Mouse (Mus musculus): ENCODE measurements around the gene Pcbp1. TPM values are rescaled to one million over a fixed set of nuclear protein-coding genes. Genes with fewer than 3 reads are reported as not detected.
A peak's percentile ranks its signal among the peaks of the same experiment; 100 is the strongest.

Pcbp1 gene
- polyA plus RNA-seq, 1 experiment: 314 TPM

DNA sequence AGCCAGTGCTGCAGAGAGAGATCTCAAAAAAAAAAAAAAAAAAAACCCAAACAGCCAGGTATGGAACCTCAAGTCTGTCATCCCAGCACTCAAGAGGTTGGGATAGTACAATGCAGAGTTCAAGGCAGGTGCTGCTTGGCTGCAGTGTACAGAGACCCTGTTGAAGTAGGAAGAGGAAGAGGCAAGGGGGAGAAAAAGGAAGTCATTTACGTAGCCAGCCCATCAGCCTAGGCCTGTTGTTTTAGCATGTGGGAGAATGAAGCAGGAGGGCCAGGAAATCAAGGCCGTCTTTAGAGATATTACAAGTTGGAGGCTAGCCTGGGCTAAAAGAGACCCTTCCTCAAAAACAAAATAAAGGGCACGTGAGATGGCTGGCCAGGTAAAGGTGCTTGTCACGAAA lies 22.6 kb downstream of the Pcbp1 start:
- H3K4me3 ChIP-seq (ENCODE audit: low read depth, low read length): no peak overlapping the region
- 85% methylated on average over 4 of the region's 4 CpGs for WGBS
- H3K27ac ChIP-seq (ENCODE audit: insufficient read depth, low read depth, low read length): no peak overlapping the region
- H3K36me3 ChIP-seq (ENCODE audit: control insufficient read depth, insufficient read depth, low read length): no peaks in the 10 kb centered on the region
- no peak for TF ChIP-seq POLR2A (IDR thresholded peaks at IDR 0.05; ENCODE audit: low read depth, low read length)
- no peak for TF ChIP-seq CTCF (IDR thresholded peaks at IDR 0.05; ENCODE audit: extremely low read depth, insufficient read length, insufficient replicate concordance, low read depth, low read length)
- no peaks in the 10 kb centered on the region for H3K27me3 ChIP-seq (ENCODE audit: control insufficient read depth, insufficient read depth, low read length)
- peaks cover 16% of the 10 kb centered on the region; the same call in 1 of the 2 replicates for H3K4me1 ChIP-seq (ENCODE audit: control insufficient read depth, insufficient read depth, insufficient read length, low read length)

DNA sequence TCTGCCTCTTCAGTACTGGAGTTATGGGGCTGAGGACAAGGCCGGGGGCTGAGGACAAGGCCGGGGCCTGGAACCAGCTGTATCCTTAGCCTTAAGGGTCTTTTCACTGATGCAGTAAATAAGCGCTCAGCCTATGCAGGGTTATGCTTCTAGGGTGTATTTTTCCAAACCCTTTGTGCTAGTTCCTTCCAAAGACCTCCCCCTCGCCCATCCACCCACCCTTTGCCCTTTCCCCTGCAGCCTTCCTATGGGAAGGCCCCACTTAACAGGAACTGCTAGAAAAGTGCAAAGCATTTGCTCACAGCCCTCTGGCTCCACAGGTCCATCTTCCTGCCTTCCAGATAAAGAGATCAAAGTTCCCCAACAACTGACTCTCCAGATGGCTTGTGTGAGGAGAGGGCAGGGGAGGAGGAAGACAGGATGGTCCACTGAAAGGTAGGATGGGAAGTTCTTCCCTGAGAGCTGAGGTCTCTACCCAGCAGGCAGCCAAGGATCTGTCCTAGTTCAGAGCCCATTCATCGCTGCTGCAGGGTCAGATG lies 26.5 kb downstream of the Pcbp1 start:
- Histone ChIP-seq H3K4me1 (ENCODE audit: control insufficient read depth, insufficient read depth, insufficient read length, low read length) (peaks cover 36% of the 10 kb centered on the region; the same call in 1 of the 2 replicates), H3K27ac (ENCODE audit: insufficient read depth, low read depth, low read length) (peak overlapping the region; percentile 84), H3K27me3 (ENCODE audit: control insufficient read depth, insufficient read depth, low read length) (no peaks in the 10 kb centered on the region), H3K36me3 (ENCODE audit: control insufficient read depth, insufficient read depth, low read length) (no peaks in the 10 kb centered on the region), H3K4me3 (ENCODE audit: low read depth, low read length) (peak overlapping the region; percentile 32)
- 0 out of 2 replicates have a peak, but pooled peaks have one; percentile 22 for TF ChIP-seq POLR2A (IDR thresholded peaks at IDR 0.05; ENCODE audit: low read depth, low read length)
- TF ChIP-seq CTCF (IDR thresholded peaks at IDR 0.05; ENCODE audit: extremely low read depth, insufficient read length, insufficient replicate concordance, low read depth, low read length): 0 out of 2 replicates have a peak, but pooled peaks have one; percentile 16
- 23% methylated on average over 5 of the region's 5 CpGs for WGBS

DNA sequence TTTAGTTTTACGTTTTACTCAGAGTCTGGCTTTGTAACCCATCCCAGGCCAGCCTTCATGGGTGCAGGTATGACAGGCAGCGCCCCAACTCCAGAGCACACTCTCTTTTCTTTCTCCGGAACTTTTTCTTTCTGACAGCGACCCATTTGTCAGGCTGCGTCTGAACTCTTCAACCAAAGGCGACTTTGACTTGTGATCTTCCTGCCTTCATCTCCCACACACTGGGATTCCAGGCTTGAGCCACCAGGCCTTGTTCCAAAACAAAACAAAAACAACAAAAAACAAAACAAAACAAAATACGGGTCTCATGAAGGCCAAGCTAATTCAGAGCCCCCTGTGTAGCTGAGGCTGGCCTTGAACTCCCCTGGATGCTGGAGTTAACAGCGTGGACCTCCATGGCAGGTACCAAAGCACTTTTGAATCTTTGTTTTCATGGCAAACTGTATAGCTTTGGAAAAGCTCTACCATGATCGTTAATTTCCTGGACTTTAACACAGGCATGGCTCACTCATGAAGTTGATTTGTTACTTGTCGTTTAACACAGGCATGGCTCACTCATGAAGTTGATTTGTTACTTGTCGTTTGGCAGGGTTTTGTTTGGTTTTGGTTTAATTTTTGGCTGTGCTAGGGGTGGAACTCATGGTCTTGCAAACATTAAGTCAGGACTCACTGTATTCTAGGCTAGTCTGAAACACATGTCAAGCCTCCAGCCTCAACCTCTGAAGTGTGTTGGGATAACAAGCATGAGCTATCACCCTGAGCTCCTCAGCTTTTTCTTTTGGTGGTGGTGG lies 28.0 kb downstream of the Pcbp1 start:
- peaks cover 36% of the 10 kb centered on the region; the same call in 1 of the 2 replicates for H3K4me1 ChIP-seq (ENCODE audit: control insufficient read depth, insufficient read depth, insufficient read length, low read length)
- 38% methylated on average over 11 of the region's 11 CpGs for WGBS
- peak overlapping the region; percentile 38; the same call in 1 of the 2 replicates for H3K27ac ChIP-seq (ENCODE audit: insufficient read depth, low read depth, low read length)
- peak overlapping the region; percentile 18; the same call in 1 of the 2 replicates for H3K4me3 ChIP-seq (ENCODE audit: low read depth, low read length)
- H3K36me3 ChIP-seq (ENCODE audit: control insufficient read depth, insufficient read depth, low read length): no peaks in the 10 kb centered on the region
- TF ChIP-seq POLR2A (IDR thresholded peaks at IDR 0.05; ENCODE audit: low read depth, low read length) (no peak), CTCF (IDR thresholded peaks at IDR 0.05; ENCODE audit: extremely low read depth, insufficient read length, insufficient replicate concordance, low read depth, low read length) (no peak)
- no peaks in the 10 kb centered on the region for H3K27me3 ChIP-seq (ENCODE audit: control insufficient read depth, insufficient read depth, low read length)

DNA sequence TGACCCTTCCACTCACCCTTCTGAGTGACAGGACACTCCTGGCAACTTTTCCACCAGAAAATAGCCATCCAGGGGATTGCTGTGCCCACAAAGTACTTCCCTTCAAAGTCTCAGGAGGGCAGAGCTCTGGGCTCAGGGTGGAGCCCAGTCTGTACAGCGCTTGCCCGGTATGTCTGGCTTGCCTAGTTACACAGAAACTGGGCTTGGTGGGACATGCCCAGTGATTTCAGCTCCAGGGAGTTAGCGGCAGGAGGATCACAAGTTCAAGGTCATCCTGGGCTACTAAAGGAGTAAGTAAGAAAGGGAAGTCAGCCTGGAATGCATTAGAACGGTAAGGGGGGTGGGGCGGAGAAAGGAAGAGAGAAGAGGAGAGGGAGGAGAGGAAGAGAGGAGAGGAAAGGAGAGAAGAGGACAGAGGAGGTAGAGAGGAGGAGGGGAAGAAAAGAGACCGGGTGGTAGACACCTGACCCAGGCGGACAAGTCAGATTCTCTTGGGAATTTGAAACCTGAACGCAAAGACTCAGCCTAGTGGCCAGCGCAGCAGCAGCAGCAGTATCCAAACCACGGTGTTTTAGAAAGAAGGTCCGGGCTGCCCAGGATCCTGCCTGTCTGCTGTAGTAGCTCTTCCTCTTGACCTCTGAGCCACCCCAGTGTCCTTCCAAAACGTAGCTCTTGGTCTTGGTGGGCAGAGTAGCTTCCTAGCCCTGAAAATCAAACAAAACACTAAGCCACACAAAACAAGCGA lies 28.9 kb downstream of the Pcbp1 start:
- peak overlapping the region; percentile 48 for H3K4me3 ChIP-seq (ENCODE audit: low read depth, low read length)
- peaks cover 36% of the 10 kb centered on the region; the same call in 1 of the 2 replicates for H3K4me1 ChIP-seq (ENCODE audit: control insufficient read depth, insufficient read depth, insufficient read length, low read length)
- TF ChIP-seq POLR2A (IDR thresholded peaks at IDR 0.05; ENCODE audit: low read depth, low read length) (no peak), CTCF (IDR thresholded peaks at IDR 0.05; ENCODE audit: extremely low read depth, insufficient read length, insufficient replicate concordance, low read depth, low read length) (peak; percentile 19; the same call in 1 of the 2 replicates)
- 5% methylated on average over 13 of the region's 13 CpGs for WGBS
- no peaks in the 10 kb centered on the region for H3K27me3 ChIP-seq (ENCODE audit: control insufficient read depth, insufficient read depth, low read length)
- H3K36me3 ChIP-seq (ENCODE audit: control insufficient read depth, insufficient read depth, low read length): no peaks in the 10 kb centered on the region
- peak overlapping the region; percentile 79 for H3K27ac ChIP-seq (ENCODE audit: insufficient read depth, low read depth, low read length)

DNA sequence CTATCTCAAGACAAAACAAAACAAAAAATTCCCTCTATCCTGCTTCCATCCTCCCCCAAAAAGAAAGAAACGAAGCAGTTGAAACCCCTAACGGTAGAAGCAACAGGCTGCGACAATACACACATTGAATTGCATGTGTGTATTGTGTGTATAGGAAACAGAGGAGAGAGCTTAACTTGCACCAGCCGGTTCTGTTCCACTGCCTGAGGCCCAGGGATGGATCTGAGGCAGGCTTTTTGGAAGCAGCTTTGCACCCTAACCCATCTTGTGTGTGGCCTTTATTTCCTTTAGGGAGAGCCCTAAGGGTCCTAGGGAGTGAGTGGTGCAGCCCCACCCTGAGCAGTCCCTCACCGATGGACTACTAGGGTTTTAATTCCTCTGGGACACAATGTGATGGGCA lies 29.5 kb downstream of the Pcbp1 start:
- peaks cover 36% of the 10 kb centered on the region; the same call in 1 of the 2 replicates for H3K4me1 ChIP-seq (ENCODE audit: control insufficient read depth, insufficient read depth, insufficient read length, low read length)
- H3K4me3 ChIP-seq (ENCODE audit: low read depth, low read length): peak overlapping the region; percentile 48
- TF ChIP-seq CTCF (IDR thresholded peaks at IDR 0.05; ENCODE audit: extremely low read depth, insufficient read length, insufficient replicate concordance, low read depth, low read length) (no peak), POLR2A (IDR thresholded peaks at IDR 0.05; ENCODE audit: low read depth, low read length) (no peak)
- 51% methylated on average over 5 of the region's 5 CpGs for WGBS
- H3K27me3 ChIP-seq (ENCODE audit: control insufficient read depth, insufficient read depth, low read length): no peaks in the 10 kb centered on the region
- peak overlapping the region; percentile 79 for H3K27ac ChIP-seq (ENCODE audit: insufficient read depth, low read depth, low read length)
- H3K36me3 ChIP-seq (ENCODE audit: control insufficient read depth, insufficient read depth, low read length): no peaks in the 10 kb centered on the region

DNA sequence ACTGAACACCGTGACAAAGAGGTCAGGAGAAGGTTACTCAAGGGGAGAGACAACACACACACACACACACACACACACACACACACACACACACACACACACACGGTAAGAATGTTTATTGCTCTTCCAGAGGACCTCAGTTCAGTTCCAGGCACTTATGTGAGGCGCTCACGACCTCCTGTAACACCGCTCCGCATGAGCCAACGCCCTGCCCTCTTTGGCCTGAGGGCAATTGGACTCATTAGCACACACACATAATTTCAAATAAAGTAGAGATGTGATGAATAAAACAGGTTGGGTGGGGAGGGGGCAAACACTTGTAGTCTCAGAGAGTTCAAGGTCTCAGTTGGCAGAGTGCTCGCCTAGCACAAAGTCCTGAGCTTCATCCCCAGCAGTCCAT lies 30.0 kb downstream of the Pcbp1 start:
- Histone ChIP-seq H3K36me3 (ENCODE audit: control insufficient read depth, insufficient read depth, low read length) (no peaks in the 10 kb centered on the region), H3K4me3 (ENCODE audit: low read depth, low read length) (no peak overlapping the region), H3K4me1 (ENCODE audit: control insufficient read depth, insufficient read depth, insufficient read length, low read length) (peaks cover 36% of the 10 kb centered on the region; the same call in 1 of the 2 replicates), H3K27me3 (ENCODE audit: control insufficient read depth, insufficient read depth, low read length) (no peaks in the 10 kb centered on the region), H3K27ac (ENCODE audit: insufficient read depth, low read depth, low read length) (peak overlapping the region; percentile 79)
- no peak for TF ChIP-seq CTCF (IDR thresholded peaks at IDR 0.05; ENCODE audit: extremely low read depth, insufficient read length, insufficient replicate concordance, low read depth, low read length)
- TF ChIP-seq POLR2A (IDR thresholded peaks at IDR 0.05; ENCODE audit: low read depth, low read length): no peak
- WGBS: 38% methylated on average over 8 of the region's 8 CpGs

Data from small intestine, adult 2 months (tissue).